Mouse (Mus musculus) mammary gland, adult 2 months (tissue): ENCODE data around the gene Gm17374. TPM values are rescaled to one million over a fixed set of nuclear protein-coding genes. Genes with fewer than 3 reads are reported as not detected.

ENCODE experiments used
- polyA plus RNA-seq: library from polyadenylated mRNA; depleted of rRNA; stranded (reverse); fragments of >200 nt; gene quantifications from 2 replicates; pipeline ENCODE4 v1.2.3, GENCODE M21; 2012; ENCODE audit warnings: low replicate concordance; rRNA removed

Gm17374 gene
- not detected in 2 replicates for polyA plus RNA-seq

GRCm38 (mm10) chr2:140151743-140152142 is at the start of gene Gm17374:
Gene Gm17374, plus strand, starts transcription at chr2:140152043.

GRCm38 (mm10) chr2:140170127-140170802 is 18.4 kb downstream of the Gm17374 start, which contains the start of the genes Esf1 and Ndufaf5:
Gene Esf1, minus strand, starts transcription at chr2:140170564.
Gene Ndufaf5, plus strand, starts transcription at chr2:140170649.

Other genes starting within 250 kb of the Gm17374 start
- 2.5 and 3.7 TPM in 2 replicates for gene Tasp1, start 85.2 kb upstream of the Gm17374 start, polyA plus RNA-seq
- gene Esf1, start 18.5 kb downstream of the Gm17374 start, polyA plus RNA-seq = 0.20 and 0.95 TPM in 2 replicates
- 4.7 and 6.4 TPM in 2 replicates for gene Ndufaf5, start 18.6 kb downstream of the Gm17374 start, polyA plus RNA-seq
- gene Sel1l2, start 237.7 kb downstream of the Gm17374 start, polyA plus RNA-seq = not detected in 2 replicates
- gene Macrod2, start 243.3 kb downstream of the Gm17374 start, polyA plus RNA-seq = 1.5 and 5.9 TPM in 2 replicates